Mouse (Mus musculus) adrenal gland, postnatal 4 days (tissue): ENCODE results near the gene AI182371. TPM values are rescaled to one million over a fixed set of nuclear protein-coding genes. Genes with fewer than 3 reads are reported as not detected.

ENCODE experiments used
- DNase-seq, 2 experiments: peaks; one replicate each; pipeline ENCODE4 v3.0.0; 2021 to 2022; ENCODE audit warnings: low spot score in 2 of 2, mixed read lengths in 2 of 2
- long read RNA-seq, 2 experiments: library from polyadenylated mRNA; stranded (forward); transcript quantifications; one replicate each; pipeline ENCODE4 v2.0.0; 2021
- total RNA-seq, 2 experiments: library from RNA; stranded (reverse); gene quantifications; 2 replicates each; pipeline ENCODE4 v1.2.3; 2021

Gene AI182371
- 10 to 100 TPM in 1 of 2 experiments, 1 to 10 TPM in 1; 1.3 to 16.5 TPM for total RNA-seq
- long read RNA-seq, experiment 1, transcript AI182371-206 (10 exons, 1,680 nt): major isoform, 5 of 12 reads
- long read RNA-seq, experiment 1, partial matches to known transcripts: 0 of 12 reads
- long read RNA-seq, experiment 1, other reads (novel, unspliced or antisense): 4 of 12 reads
- long read RNA-seq, experiment 2: 0 reads

GRCm38 (mm10) chr2:35101443-35101842 lies at the start of gene AI182371:
TSS of gene AI182371 (minus strand) at chr2:35101543.
- DNase-seq: no peak

DNA sequence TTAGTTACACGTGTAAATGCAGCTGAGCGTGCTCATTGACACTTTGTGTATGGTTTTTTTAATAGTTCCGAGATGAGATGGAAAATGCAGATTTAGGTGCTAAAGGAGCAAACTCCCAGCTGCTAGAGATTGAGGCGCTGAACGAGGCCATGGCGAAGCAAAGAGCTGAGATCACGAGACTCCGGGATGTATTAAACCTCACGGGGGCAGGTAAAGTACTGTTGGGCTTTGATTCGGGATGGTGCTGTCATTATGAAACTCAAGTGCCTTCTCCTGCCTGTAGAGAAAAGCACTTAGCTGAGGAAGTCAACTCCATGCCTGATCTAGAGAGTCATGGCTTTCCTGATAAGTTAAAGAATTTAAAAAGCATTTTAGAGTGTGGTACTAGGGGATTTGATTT lies 47.5 kb upstream of the AI182371 start:
- no peak for DNase-seq

DNA sequence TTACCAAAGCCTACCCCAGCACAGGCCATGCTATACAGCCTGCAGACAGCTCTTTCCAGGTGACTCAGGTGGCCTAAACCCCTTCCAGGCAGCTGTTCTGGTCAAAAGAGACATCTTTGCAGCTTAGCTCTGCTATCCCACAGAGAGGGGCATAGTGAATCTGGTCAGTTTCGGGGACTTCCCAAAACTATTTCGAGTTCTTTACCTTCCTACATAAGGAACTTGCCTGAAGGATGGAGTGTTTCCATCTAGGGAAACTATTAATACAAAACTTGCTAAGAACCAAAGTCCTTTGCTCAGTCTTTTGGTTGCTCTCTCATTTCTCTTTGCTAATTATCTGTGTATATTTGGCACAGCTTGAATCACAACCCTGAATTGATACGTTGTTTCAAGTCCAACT lies 40.3 kb upstream of the AI182371 start:
- DNase-seq: no peak

DNA sequence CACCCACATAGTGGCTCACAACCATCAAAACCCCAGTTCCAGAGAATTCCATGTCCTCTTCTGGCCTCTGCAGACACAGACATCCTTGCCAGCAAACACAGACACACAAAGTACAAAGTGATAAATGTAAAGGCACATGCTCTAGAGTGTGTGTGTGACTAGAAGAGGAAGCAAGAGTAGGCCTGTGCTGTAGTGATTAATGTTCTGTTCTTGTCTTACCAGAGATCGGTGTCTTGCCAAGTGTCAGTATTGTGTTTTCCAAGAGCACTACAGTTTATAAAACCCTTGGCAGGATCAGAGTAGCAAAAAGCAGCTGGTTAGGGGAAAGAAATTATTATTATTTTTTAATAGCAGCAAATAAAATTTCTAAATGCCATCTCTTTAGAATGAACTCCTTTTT lies 37.2 kb upstream of the AI182371 start:
- DNase-seq: no peak

DNA sequence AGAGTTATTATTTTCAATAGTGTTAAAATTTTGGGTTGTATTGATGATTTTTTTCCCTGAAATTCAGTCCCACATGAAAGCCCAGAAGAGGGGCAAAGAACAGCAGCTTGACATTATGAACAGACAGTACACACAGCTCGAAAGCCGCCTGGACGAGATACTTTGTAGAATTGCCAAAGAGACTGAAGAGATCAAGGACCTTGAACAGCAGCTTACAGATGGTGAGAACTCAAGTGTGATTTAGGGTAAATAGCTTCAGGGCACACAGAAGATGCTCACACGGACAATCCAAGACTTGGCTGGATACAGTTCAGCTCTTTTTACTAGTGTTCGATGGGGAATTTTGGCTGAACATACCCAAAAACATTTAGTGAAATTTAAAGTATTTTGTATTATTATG lies 32.5 kb upstream of the AI182371 start:
- no peak for DNase-seq

GRCm38 (mm10) chr2:35132662-35133055 lies 31.3 kb upstream of the AI182371 start:
- no peak for DNase-seq

GRCm38 (mm10) chr2:35131991-35132661 lies 30.8 kb upstream of the AI182371 start:
- peak; percentile 86 to 87 for DNase-seq

DNA sequence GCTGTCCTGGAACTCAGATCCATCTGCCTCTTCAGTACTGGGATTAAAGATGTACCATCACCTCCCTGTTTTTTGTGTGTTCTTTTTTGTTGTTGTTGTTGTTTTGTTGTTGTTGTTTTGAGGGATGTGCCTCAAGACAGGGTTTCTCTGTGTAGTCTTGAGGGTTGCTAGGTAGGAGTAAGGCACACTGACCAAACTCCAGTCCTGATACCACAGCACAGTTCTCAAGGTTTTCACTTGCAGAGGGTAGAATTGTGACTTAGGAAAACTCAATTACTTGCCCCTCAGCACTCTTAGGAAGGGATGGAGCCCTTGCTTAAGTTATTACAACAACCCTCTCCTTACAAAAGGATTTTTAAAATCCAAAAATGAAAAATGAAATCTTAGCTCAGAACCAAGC lies 30.1 kb upstream of the AI182371 start:
- DNase-seq: no peak

GRCm38 (mm10) chr2:35124716-35125115 lies 23.4 kb upstream of the AI182371 start:
- no peak for DNase-seq

- DNase-seq: no peak
Observed at GRCm38 (mm10) chr2:35110521-35110920, 9.2 kb upstream of the AI182371 start.

DNA sequence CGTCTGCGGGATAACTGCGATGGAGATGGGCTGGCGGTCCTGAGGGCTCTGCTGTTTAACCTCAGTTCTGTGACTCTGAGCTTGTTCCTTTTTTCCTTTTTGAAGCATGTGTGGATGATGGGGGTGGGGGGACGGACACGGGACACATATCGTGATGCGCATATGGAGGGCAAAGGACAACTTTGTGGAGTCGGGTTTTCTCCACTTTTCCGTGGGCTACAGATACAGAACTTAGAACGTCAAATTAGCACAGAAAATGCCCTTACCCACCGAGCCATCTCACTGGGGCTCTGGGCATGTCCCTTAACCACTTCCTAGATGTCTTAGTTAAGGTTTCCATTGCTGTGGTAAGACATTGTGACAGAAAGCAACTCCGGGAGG lies 8.6 kb upstream of the AI182371 start:
- DNase-seq: no peak

- peak; percentile 84 to 93 for DNase-seq
Observed at GRCm38 (mm10) chr2:35109141-35109923, 8.0 kb upstream of the AI182371 start, which contains the start of gene Cntrl. TSS of gene Cntrl (plus strand) at chr2:35109492.

- no peak for DNase-seq
Observed at GRCm38 (mm10) chr2:35108712-35109111, 7.4 kb upstream of the AI182371 start.

DNA sequence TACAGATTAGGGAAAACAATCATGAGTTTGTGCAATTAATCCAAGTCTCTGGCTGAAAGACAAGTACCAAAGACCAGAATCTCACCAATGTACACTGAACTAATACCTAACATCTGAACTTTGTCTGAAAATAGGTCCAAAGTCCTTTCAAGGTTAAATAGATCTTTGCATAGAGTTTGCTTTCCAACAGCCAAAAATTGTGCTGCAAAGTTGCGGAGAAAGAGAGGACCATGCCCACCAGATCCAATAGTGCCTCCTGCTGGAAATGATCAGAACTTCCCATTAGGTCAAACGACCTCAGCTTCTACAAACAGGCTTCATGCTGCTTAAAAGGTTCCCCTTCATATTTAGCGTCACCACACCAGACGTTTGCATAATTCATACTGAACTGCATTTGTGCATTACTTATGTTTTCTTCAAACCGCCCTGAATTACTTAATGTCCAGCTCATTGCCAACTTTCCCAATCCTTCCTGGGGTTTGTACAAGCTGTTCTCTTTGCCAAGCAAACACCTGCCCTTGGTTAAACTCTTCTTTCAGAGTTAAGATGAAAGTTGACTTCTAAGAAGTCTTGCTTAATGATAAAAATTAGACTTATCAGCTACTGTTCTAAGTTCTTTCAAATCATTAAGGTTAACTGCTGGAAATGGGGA lies 6.8 kb upstream of the AI182371 start:
- no peak for DNase-seq

- DNase-seq: no peak
Observed at GRCm38 (mm10) chr2:35104843-35105242, 3.5 kb upstream of the AI182371 start.

GRCm38 (mm10) chr2:35103558-35103957 lies 2.2 kb upstream of the AI182371 start:
- DNase-seq: no peak

DNA sequence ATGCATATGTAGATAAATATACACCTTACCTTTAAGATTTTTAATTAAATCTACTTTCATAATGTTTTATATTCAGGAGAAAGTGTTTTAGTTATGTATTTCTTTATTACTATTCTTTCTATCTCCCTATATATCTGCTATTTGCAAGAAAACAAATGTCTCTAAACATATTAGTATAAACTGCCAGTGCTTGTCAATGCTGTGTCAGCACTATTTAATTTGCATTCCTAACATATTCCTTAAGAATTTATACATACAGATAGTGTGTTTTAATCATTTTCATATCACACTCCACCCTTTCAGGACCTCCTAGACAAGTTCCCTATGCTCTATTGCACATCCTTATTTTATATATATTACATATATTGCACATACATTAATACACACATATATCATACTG lies 1.4 kb upstream of the AI182371 start:
- no peak for DNase-seq

- no peak for DNase-seq
Observed at GRCm38 (mm10) chr2:35100529-35100928, 814 bp downstream of the AI182371 start.

DNA sequence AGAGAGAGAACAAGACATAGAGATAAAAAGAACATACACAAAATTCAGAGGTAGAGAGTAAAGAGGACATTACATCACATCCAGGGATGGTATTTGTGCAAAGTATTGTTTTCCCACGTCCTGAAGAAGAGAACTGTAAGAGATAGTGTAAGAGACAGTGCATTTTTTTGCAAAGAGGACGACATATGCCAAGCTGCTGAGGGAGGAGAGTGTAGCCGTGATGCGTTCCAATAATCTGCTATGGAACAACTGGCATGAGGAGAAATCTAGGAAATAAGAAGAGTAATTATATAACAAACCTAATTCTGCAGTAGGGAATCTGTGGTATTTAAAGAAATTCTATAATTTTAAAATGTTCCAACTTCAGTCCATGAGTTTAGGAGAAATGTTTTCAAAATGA lies 13.9 kb downstream of the AI182371 start:
- no peak for DNase-seq

GRCm38 (mm10) chr2:35079166-35079565 lies 22.2 kb downstream of the AI182371 start:
- DNase-seq: no peak

DNA sequence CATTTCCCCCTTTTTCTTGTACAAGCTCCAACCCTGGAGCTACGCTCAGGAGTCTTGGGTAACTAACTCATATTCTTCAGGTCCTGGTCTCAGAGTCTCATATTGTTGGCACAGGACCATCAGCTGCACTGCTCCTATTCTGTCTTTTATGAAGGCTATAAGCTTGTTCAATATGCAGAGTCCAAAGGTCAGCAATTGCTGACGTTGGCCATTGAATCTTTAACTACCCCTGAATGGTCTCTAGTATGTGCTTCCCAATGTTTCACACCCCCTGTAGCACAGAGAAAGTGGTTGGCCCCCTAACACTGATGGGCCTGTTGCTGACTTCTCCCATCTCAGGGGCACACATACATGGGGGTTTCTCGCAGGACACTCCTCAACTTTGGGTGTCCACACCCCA lies 27.0 kb downstream of the AI182371 start:
- DNase-seq: no peak

- no peak for DNase-seq
Observed at GRCm38 (mm10) chr2:35072547-35072946, 28.8 kb downstream of the AI182371 start.
